Mouse (Mus musculus): Measurements from ENCODE around the gene Skap1. TPM values are rescaled to one million over a fixed set of nuclear protein-coding genes. Genes with fewer than 3 reads are reported as not detected.

Gene Skap1
- polyA plus RNA-seq, 2 experiments: 0.11 to 0.14 TPM

GRCm38 (mm10) chr11:96697467-96697866, 233.1 kb downstream of the Skap1 start:
- TF ChIP-seq CTCF (IDR thresholded peaks at IDR 0.05; ENCODE audit: low read depth) (no peak), EP300 (IDR thresholded peaks at IDR 0.05; ENCODE audit: low read depth) (no peak)
- ATAC-seq (ENCODE audit: insufficient read depth): no peak

GRCm38 (mm10) chr11:96703813-96704212, 239.4 kb downstream of the Skap1 start:
- no peak for DNase-seq (ENCODE audit: low read depth in 3 of 3, low spot score in 3 of 3)
- 58% methylated on average over 8 of the region's 8 CpGs for WGBS (ENCODE audit: insufficient replicate concordance)

More at GRCm38 (mm10) chr11:96697467-96697866, 233.1 kb downstream of the Skap1 start:
- Histone ChIP-seq H3K4me3 (ENCODE audit: insufficient read depth in 1 of 2, low read depth in 2 of 2, low read length in 2 of 2) (no peak overlapping the region), H3K9ac (replicated peaks) (no peak overlapping the region), H3K9me3 (ENCODE audit: control insufficient read depth, low read length) (no peaks in the 10 kb centered on the region), H3K27ac (no peak overlapping the region), H3K4me2 (ENCODE audit: low read depth) (no peak overlapping the region), H3K27me3 (ENCODE audit: control insufficient read depth, insufficient read depth, low read length) (no peaks in the 10 kb centered on the region), H3K36me3 (replicated peaks; ENCODE audit: control insufficient read depth, insufficient read depth, low read depth) (no peaks in the 10 kb centered on the region), H3K4me1 (replicated peaks; ENCODE audit: control insufficient read depth in 2 of 2, insufficient read depth in 2 of 2, low read length in 1 of 2) (no peaks in the 10 kb centered on the region)
- 71% methylated on average over 4 of the region's 4 CpGs for WGBS (ENCODE audit: insufficient replicate concordance)
- no peak for DNase-seq (ENCODE audit: low read depth in 3 of 3, low spot score in 3 of 3)

GRCm38 (mm10) chr11:96711268-96711667, 246.9 kb downstream of the Skap1 start:
- H3K9me3 ChIP-seq (ENCODE audit: control insufficient read depth, low read length): no peaks in the 10 kb centered on the region
- no peaks in the 10 kb centered on the region for H3K36me3 ChIP-seq (replicated peaks; ENCODE audit: control insufficient read depth, insufficient read depth, low read depth)
- no peak overlapping the region for H3K4me3 ChIP-seq (ENCODE audit: insufficient read depth in 1 of 2, low read depth in 2 of 2, low read length in 2 of 2)
- H3K4me2 ChIP-seq (ENCODE audit: low read depth): no peak overlapping the region
- H3K27ac ChIP-seq: no peak overlapping the region
- no peak overlapping the region for H3K9ac ChIP-seq (replicated peaks)
- H3K4me1 ChIP-seq (replicated peaks; ENCODE audit: control insufficient read depth in 2 of 2, insufficient read depth in 2 of 2, low read length in 1 of 2): no peaks in the 10 kb centered on the region; a peak in 1 of 4 replicates
- WGBS (ENCODE audit: insufficient replicate concordance): 64% methylated on average over 5 of the region's 5 CpGs
- DNase-seq (ENCODE audit: low read depth in 3 of 3, low spot score in 3 of 3) (no peak), ATAC-seq (ENCODE audit: insufficient read depth) (no peak)
- TF ChIP-seq CTCF (IDR thresholded peaks at IDR 0.05; ENCODE audit: low read depth): peak; percentile 30; the same call in 1 of the 2 replicates
- TF ChIP-seq EP300 (IDR thresholded peaks at IDR 0.05; ENCODE audit: low read depth): no peak
- H3K27me3 ChIP-seq (ENCODE audit: control insufficient read depth, insufficient read depth, low read length): no peaks in the 10 kb centered on the region

More at GRCm38 (mm10) chr11:96703813-96704212, 239.4 kb downstream of the Skap1 start:
- Histone ChIP-seq H3K4me2 (ENCODE audit: low read depth) (no peak overlapping the region), H3K4me1 (replicated peaks; ENCODE audit: control insufficient read depth in 2 of 2, insufficient read depth in 2 of 2, low read length in 1 of 2) (no peaks in the 10 kb centered on the region; a peak in 1 of 4 replicates), H3K9ac (replicated peaks) (no peak overlapping the region), H3K4me3 (ENCODE audit: insufficient read depth in 1 of 2, low read depth in 2 of 2, low read length in 2 of 2) (no peak overlapping the region), H3K27ac (no peak overlapping the region), H3K9me3 (ENCODE audit: control insufficient read depth, low read length) (no peaks in the 10 kb centered on the region), H3K27me3 (ENCODE audit: control insufficient read depth, insufficient read depth, low read length) (no peaks in the 10 kb centered on the region), H3K36me3 (replicated peaks; ENCODE audit: control insufficient read depth, insufficient read depth, low read depth) (no peaks in the 10 kb centered on the region)
- no peak for ATAC-seq (ENCODE audit: insufficient read depth)
- TF ChIP-seq EP300 (IDR thresholded peaks at IDR 0.05; ENCODE audit: low read depth) (no peak), CTCF (IDR thresholded peaks at IDR 0.05; ENCODE audit: low read depth) (no peak)

- H3K9me3 ChIP-seq (ENCODE audit: control insufficient read depth, low read length): no peaks in the 10 kb centered on the region
- no peak for TF ChIP-seq CTCF (IDR thresholded peaks at IDR 0.05; ENCODE audit: low read depth)
- no peak for TF ChIP-seq EP300 (IDR thresholded peaks at IDR 0.05; ENCODE audit: low read depth)
- H3K9ac ChIP-seq (replicated peaks): no peak overlapping the region
- no peak overlapping the region for H3K27ac ChIP-seq
- ATAC-seq (ENCODE audit: insufficient read depth): no peak
- H3K4me2 ChIP-seq (ENCODE audit: low read depth): no peak overlapping the region
- no peaks in the 10 kb centered on the region for H3K27me3 ChIP-seq (ENCODE audit: control insufficient read depth, insufficient read depth, low read length)
- H3K4me1 ChIP-seq (replicated peaks; ENCODE audit: control insufficient read depth in 2 of 2, insufficient read depth in 2 of 2, low read length in 1 of 2): no peaks in the 10 kb centered on the region; a peak in 1 of 4 replicates
- DNase-seq (ENCODE audit: low read depth in 3 of 3, low spot score in 3 of 3): no peak
- 76% methylated on average over 7 of the region's 7 CpGs for WGBS (ENCODE audit: insufficient replicate concordance)
- no peak overlapping the region for H3K4me3 ChIP-seq (ENCODE audit: insufficient read depth in 1 of 2, low read depth in 2 of 2, low read length in 2 of 2)
- H3K36me3 ChIP-seq (replicated peaks; ENCODE audit: control insufficient read depth, insufficient read depth, low read depth): no peaks in the 10 kb centered on the region
Measured at GRCm38 (mm10) chr11:96711670-96712069, 247.3 kb downstream of the Skap1 start.

GRCm38 (mm10) chr11:96713210-96714005, 249.0 kb downstream of the Skap1 start:
- DNase-seq (ENCODE audit: low read depth in 3 of 3, low spot score in 3 of 3): no peak
- H3K9ac ChIP-seq (replicated peaks): no peak overlapping the region
- ATAC-seq (ENCODE audit: insufficient read depth): no peak
- H3K4me2 ChIP-seq (ENCODE audit: low read depth): no peak overlapping the region
- no peak overlapping the region for H3K4me3 ChIP-seq (ENCODE audit: insufficient read depth in 1 of 2, low read depth in 2 of 2, low read length in 2 of 2)
- no peaks in the 10 kb centered on the region for H3K27me3 ChIP-seq (ENCODE audit: control insufficient read depth, insufficient read depth, low read length)
- H3K36me3 ChIP-seq (replicated peaks; ENCODE audit: control insufficient read depth, insufficient read depth, low read depth): no peaks in the 10 kb centered on the region
- no peaks in the 10 kb centered on the region for H3K9me3 ChIP-seq (ENCODE audit: control insufficient read depth, low read length)
- TF ChIP-seq EP300 (IDR thresholded peaks at IDR 0.05; ENCODE audit: low read depth): no peak
- no peak for TF ChIP-seq CTCF (IDR thresholded peaks at IDR 0.05; ENCODE audit: low read depth)
- no peak overlapping the region for H3K27ac ChIP-seq
- 44% methylated on average over 18 of the region's 18 CpGs for WGBS (ENCODE audit: insufficient replicate concordance)
- H3K4me1 ChIP-seq (replicated peaks; ENCODE audit: control insufficient read depth in 2 of 2, insufficient read depth in 2 of 2, low read length in 1 of 2): no peaks in the 10 kb centered on the region
